Mouse (Mus musculus) forebrain, embryonic 15.5 days (tissue): ENCODE data around the gene Eng. TPM values are rescaled to one million over a fixed set of nuclear protein-coding genes. Genes with fewer than 3 reads are reported as not detected.

Source experiments
- ATAC-seq: fragments of 200-750 bp; cut with Nextera tagmentation; replicated peaks from 2 replicates; pipeline ENCODE4 v1.8.0; 2017; ENCODE audit warnings: mild to moderate bottlenecking, moderate TSS enrichment, moderate library complexity
- H3K27ac ChIP-seq: fragments of 300-500 bp; sonication (generic); replicated peaks from 2 replicates; pipeline ENCODE4 v1.5.1; 2015; ENCODE audit warnings: mild to moderate bottlenecking, inconsistent platforms
- H3K27me3 ChIP-seq: fragments of 300-500 bp; sonication (generic); 2 replicates; pipeline ENCODE4 v1.6.1; 2015; ENCODE audit warnings: inconsistent platforms
- H3K36me3 ChIP-seq: fragments of 300-500 bp; sonication (generic); 2 replicates; pipeline ENCODE4 v1.6.1; 2015; ENCODE audit warnings: mild to moderate bottlenecking, inconsistent platforms
- H3K4me1 ChIP-seq: fragments of 300-500 bp; sonication (generic); 2 replicates; pipeline ENCODE4 v1.6.1; 2015; ENCODE audit warnings: inconsistent platforms
- H3K4me2 ChIP-seq: fragments of 300-500 bp; sonication (generic); replicated peaks from 2 replicates; pipeline ENCODE4 v1.6.1; 2015; ENCODE audit warnings: mild to moderate bottlenecking, inconsistent platforms
- H3K4me3 ChIP-seq: fragments of 300-500 bp; sonication (generic); 2 replicates; pipeline ENCODE4 v1.5.1; 2015; ENCODE audit warnings: mild to moderate bottlenecking, inconsistent platforms
- H3K9ac ChIP-seq: fragments of 300-500 bp; sonication (generic); replicated peaks from 2 replicates; pipeline ENCODE4 v1.6.1; 2015; ENCODE audit warnings: mild to moderate bottlenecking, inconsistent platforms
- H3K9me3 ChIP-seq: fragments of 300-500 bp; sonication (generic); 2 replicates; pipeline ENCODE4 v1.6.1; 2016; ENCODE audit warnings: inconsistent platforms
- WGBS: fragments of 180-500 bp; shearing (Covaris S2); methylation state at CpG from one replicate; pipeline ENCODE4 v1.1.7; 2015; ENCODE audit warnings: mixed read lengths; 5-methylcytosine and 5-hydroxymethylcytosine counted together
- polyA plus RNA-seq: library from polyadenylated mRNA; unstranded; fragments of >200 nt; fragmentation: Nextera tagmentation; extraction: Ambion mirVana; gene quantifications from 2 replicates; pipeline ENCODE4 v1.2.1, GENCODE M21; 2015

Eng gene
- polyA plus RNA-seq, 1 experiment from 2014 or later = 23.4 TPM

DNA sequence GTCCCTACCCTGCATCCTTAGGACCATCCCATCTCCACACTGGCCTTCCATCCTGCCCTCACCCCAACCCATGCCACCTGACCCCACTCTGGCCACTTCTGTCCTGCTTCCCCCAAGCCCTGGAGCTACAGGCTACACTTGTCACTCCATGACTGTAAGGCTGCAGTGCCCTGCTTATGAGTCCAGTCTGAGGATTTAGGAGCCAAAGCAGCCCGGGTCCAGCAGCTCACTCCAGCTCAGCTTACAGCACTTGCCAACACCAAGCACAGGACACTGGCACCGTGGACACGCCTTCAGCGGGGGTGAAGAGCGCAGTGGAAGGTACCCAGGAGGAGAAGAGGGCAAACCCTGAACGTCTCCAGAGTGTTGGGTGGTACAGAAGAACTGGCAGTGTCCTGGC is 60.6 kb downstream of the Eng start:
- peaks cover 12% of the 10 kb centered on the region for H3K4me1 ChIP-seq
- H3K27ac ChIP-seq = no peak overlapping the region
- no peak overlapping the region for H3K4me2 ChIP-seq
- H3K27me3 ChIP-seq = no peaks in the 10 kb centered on the region
- WGBS = 94% methylated on average over 6 of the region's 6 CpGs
- no peaks in the 10 kb centered on the region for H3K9me3 ChIP-seq
- H3K36me3 ChIP-seq = peaks cover 74% of the 10 kb centered on the region
- no peak for ATAC-seq
- no peak overlapping the region for H3K9ac ChIP-seq
- H3K4me3 ChIP-seq = no peak overlapping the region

- H3K36me3 ChIP-seq = peaks cover 66% of the 10 kb centered on the region
- no peak overlapping the region for H3K4me2 ChIP-seq
- no peak overlapping the region for H3K27ac ChIP-seq
- WGBS = 27% methylated on average over 3 of the region's 3 CpGs
- no peak overlapping the region for H3K4me3 ChIP-seq
- no peaks in the 10 kb centered on the region for H3K9me3 ChIP-seq
- no peak for ATAC-seq
- H3K27me3 ChIP-seq = no peaks in the 10 kb centered on the region
- peaks cover 14% of the 10 kb centered on the region for H3K4me1 ChIP-seq
- no peak overlapping the region for H3K9ac ChIP-seq
These were observed 62.2 kb downstream of the Eng start for GRCm38 (mm10) chr2:32708643-32709042.

DNA sequence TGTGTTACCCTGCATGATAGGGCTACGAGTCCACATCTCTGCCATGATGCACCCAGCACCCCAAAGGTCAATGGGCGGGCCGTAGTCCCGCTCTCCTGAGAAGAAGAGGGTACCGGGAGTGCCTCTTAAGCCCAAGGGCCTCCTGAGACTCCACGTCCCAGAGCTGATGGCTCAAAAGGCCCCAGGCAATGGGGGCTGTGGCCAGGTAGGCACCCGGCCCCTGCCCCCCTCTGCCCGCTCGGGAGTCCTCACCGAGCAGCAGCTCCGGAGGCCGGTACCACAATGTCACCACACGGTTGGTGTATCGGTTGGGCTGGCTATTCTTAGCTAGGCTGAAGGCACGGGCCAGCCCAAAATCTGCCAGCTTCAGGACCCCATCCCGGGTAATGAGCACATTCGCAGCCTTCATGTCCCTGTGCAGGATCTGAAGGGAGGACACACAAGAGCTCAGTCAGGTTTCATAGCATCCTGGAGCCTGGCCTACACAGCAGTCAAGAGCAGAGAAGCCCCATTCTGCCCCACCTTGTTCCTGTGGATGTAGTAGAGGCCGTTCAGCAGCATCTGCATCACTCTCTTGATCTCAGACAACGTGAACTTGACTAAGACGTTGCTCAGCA is 63.2 kb downstream of the Eng start:
- Histone ChIP-seq H3K4me3 (no peak overlapping the region), H3K9me3 (no peaks in the 10 kb centered on the region), H3K27me3 (no peaks in the 10 kb centered on the region), H3K4me1 (peaks cover 21% of the 10 kb centered on the region), H3K9ac (no peak overlapping the region), H3K27ac (no peak overlapping the region), H3K36me3 (peaks cover 57% of the 10 kb centered on the region), H3K4me2 (no peak overlapping the region)
- no peak for ATAC-seq
- 90% methylated on average over 20 of the region's 20 CpGs for WGBS

DNA sequence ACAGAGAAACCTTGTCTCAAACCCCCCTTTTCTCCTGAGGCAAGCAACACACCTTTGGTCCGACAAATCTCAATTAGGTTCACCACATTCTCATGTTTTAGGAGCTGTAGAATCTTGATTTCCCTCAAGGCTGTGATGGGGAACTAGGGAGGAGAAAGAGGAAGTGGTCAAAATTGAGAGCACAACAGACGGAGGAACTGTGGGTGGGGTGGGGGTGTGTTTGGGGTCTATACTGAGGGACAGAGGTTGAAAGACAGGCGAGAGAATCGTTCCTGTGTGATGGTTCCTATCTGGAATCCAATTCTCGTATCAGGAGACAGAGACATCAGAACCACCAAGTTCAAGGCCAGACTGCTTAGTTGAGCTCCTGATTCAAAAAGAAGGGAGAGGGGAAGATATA is 64.0 kb downstream of the Eng start:
- peaks cover 50% of the 10 kb centered on the region for H3K36me3 ChIP-seq
- no peak for ATAC-seq
- WGBS = 91% methylated on average over 5 of the region's 5 CpGs
- no peak overlapping the region for H3K4me2 ChIP-seq
- peaks cover 21% of the 10 kb centered on the region for H3K4me1 ChIP-seq
- no peak overlapping the region for H3K27ac ChIP-seq
- no peaks in the 10 kb centered on the region for H3K9me3 ChIP-seq
- H3K4me3 ChIP-seq = no peak overlapping the region
- no peak overlapping the region for H3K9ac ChIP-seq
- no peaks in the 10 kb centered on the region for H3K27me3 ChIP-seq

GRCm38 (mm10) chr2:32711301-32712056 is 65.1 kb downstream of the Eng start:
- 27% methylated on average over 9 of the region's 9 CpGs for WGBS
- peak overlapping the region; percentile 92 for H3K9ac ChIP-seq

DNA sequence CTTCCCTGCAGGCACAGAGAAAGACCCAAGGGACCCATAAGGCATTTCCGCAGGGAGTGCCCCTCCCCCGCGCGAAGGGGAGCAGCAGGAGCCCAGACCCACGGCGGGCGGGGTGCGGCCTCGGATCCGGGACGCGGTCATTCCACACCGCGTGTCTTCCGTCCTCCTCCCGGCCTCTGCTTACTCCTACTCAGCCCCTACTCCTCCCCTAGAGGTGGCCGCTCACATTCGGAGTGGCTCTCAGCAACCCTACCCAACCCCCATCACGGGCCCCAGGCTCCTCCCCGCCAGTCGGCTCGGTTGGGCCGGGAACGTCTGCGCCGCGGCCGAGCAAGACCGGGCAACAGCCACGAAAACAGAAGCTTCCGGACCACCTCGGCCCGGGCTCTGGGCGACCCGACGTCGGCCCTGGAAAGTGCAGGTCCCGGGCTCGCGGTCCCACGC is 65.7 kb downstream of the Eng start:
- H3K27ac ChIP-seq = peak overlapping the region; percentile 100
- H3K4me3 ChIP-seq = peak overlapping the region; percentile 99
- WGBS = under 1% methylated on average over 41 of the region's 41 CpGs
- no peaks in the 10 kb centered on the region for H3K9me3 ChIP-seq
- H3K36me3 ChIP-seq = peaks cover 33% of the 10 kb centered on the region
- H3K27me3 ChIP-seq = no peaks in the 10 kb centered on the region
- ATAC-seq = peak; percentile 16
- H3K9ac ChIP-seq = peak overlapping the region; percentile 92
- H3K4me2 ChIP-seq = peak overlapping the region; percentile 96
- peaks cover 21% of the 10 kb centered on the region for H3K4me1 ChIP-seq

More at GRCm38 (mm10) chr2:32711301-32712056, 65.1 kb downstream of the Eng start:
- H3K4me3 ChIP-seq = peak overlapping the region; percentile 99
- H3K4me2 ChIP-seq = peak overlapping the region; percentile 96
- no peak for ATAC-seq
- H3K27ac ChIP-seq = peak overlapping the region; percentile 100; the same call in 1 of the 2 replicates
- H3K27me3 ChIP-seq = no peaks in the 10 kb centered on the region
- H3K9me3 ChIP-seq = no peaks in the 10 kb centered on the region
- H3K4me1 ChIP-seq = peaks cover 21% of the 10 kb centered on the region
- H3K36me3 ChIP-seq = peaks cover 39% of the 10 kb centered on the region

DNA sequence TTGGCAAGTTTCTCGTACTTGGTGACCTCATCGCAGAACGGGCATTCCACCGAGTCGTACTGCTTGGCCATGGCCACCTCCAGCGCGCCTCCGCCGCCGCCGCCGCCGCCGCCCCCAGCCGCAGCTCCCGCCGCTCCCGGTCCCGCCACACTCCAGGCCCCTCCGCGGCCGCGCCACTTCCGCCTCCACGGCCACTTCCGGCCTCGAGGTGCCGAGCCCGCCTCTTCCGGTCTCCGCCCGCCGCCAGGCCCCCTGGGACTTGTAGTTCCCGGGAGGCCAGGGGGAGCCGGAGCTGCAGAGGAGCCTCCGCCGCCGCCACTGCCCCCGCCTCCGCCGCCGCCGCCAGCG is 66.2 kb downstream of the Eng start:
- H3K4me1 ChIP-seq = peaks cover 21% of the 10 kb centered on the region
- whole genome bisulfite sequencing = under 1% methylated on average over 35 of the region's 44 CpGs
- H3K36me3 ChIP-seq = peaks cover 30% of the 10 kb centered on the region
- H3K9me3 ChIP-seq = no peaks in the 10 kb centered on the region
- peak overlapping the region; percentile 96 for H3K4me2 ChIP-seq
- H3K9ac ChIP-seq = peak overlapping the region; percentile 92
- peak; percentile 90 for ATAC-seq
- H3K4me3 ChIP-seq = peak overlapping the region; percentile 99
- peak overlapping the region; percentile 100 for H3K27ac ChIP-seq
- no peaks in the 10 kb centered on the region for H3K27me3 ChIP-seq

- Histone ChIP-seq H3K4me3 (peak within 1 kb of the TSS; percentile 99), H3K4me1 (peaks cover 21% of the 10 kb centered on the region), H3K4me2 (peak within 1 kb of the TSS; percentile 96), H3K27me3 (no peaks in the 10 kb centered on the region), H3K9ac (peak within 1 kb of the TSS; percentile 92), H3K9me3 (no peaks in the 10 kb centered on the region), H3K36me3 (peaks cover 24% of the 10 kb centered on the region), H3K27ac (peak within 1 kb of the TSS; percentile 100)
- under 1% methylated on average over 60 of the region's 79 CpGs for WGBS
- peak; percentile 87 for ATAC-seq
These were observed 66.8 kb downstream of the Eng start, which contains the start of gene Cdk9 for GRCm38 (mm10) chr2:32712934-32713817. Gene Cdk9 (minus strand): TSS chr2:32713076.

DNA sequence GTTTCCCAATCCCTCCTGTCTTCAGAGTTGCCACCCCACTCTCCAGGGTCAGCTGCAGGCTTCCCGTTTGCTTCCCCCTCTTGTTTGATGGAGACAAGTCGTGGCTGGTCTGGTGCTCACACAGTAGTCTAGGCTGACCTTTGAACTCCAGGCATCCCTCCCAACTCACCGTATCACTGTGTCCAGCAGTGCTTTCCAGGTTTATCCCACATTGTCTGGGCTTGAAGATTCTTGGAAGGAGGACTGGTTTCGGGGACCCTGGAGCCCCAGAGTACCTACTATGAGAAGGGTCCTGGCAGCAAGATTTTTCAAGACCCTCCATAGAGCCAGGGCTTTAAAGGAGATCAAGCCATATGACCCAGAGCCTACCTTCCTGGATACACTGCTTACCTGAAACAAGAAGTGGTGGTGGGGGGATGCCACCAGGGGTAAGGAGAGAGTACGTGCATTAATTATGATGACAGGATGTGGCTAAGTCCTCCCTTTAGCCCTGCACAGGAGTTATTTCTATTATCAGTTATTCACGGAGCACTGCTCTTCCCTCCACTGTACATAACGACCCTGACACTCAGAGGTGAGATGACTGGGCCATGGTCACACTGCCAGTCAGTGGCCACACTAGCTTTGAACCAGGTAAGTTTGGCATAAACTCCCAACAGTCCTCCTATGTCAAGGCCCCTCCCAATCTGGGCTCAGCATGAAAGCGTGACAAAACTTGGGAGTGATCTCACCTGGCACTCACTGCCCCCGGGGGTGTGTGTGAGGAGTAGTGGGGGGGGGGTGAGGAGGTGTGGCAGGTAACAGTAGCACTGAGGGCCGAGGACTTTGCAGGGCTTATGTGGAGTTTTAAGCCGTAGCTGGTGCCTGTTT is 68.0 kb downstream of the Eng start:
- Histone ChIP-seq H3K36me3 (peaks cover 14% of the 10 kb centered on the region), H3K4me3 (no peak overlapping the region), H3K4me2 (peak overlapping the region; percentile 96; the same call in 1 of the 2 replicates), H3K9ac (peak overlapping the region; percentile 92; the same call in 1 of the 2 replicates), H3K27ac (peak overlapping the region; percentile 100), H3K9me3 (no peaks in the 10 kb centered on the region), H3K4me1 (peaks cover 25% of the 10 kb centered on the region), H3K27me3 (no peaks in the 10 kb centered on the region)
- ATAC-seq = no peak
- whole genome bisulfite sequencing = 67% methylated on average over 11 of the region's 11 CpGs

GRCm38 (mm10) chr2:32714987-32715425 is 68.6 kb downstream of the Eng start:
- 78% methylated on average over 4 of the region's 4 CpGs for WGBS

DNA sequence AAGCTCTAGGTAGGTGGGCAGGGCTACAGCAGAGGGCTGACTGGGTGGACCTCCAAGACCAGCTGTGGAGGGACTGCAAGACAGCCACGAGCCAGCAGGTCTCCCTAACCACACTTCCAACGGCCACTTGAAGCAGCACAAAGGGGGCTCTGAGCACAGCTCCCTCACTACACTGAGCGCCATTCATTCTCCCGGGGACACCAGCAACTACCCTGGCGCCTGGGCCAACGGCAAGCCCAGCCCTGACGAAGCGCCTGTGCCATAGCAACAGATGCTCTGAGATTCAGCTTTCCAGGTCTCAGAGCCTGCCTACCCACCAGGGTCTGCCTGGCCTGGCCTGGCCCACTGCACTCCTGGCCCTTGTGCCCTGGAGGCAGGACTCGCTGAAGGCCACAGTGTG is 72.4 kb downstream of the Eng start:
- no peak overlapping the region for H3K9ac ChIP-seq
- 0 out of 2 replicates have a peak overlapping the region, but pooled peaks have one; percentile 11 for H3K27ac ChIP-seq
- no peaks in the 10 kb centered on the region for H3K9me3 ChIP-seq
- no peaks in the 10 kb centered on the region for H3K27me3 ChIP-seq
- 28% methylated on average over 9 of the region's 9 CpGs for WGBS
- no peak overlapping the region for H3K4me2 ChIP-seq
- peaks cover 13% of the 10 kb centered on the region for H3K4me1 ChIP-seq
- H3K4me3 ChIP-seq = no peak overlapping the region
- peak; percentile 30; the same call in 1 of the 2 replicates for ATAC-seq
- no peaks in the 10 kb centered on the region for H3K36me3 ChIP-seq

More at GRCm38 (mm10) chr2:32714987-32715425, 68.6 kb downstream of the Eng start:
- Histone ChIP-seq H3K4me3 (no peak overlapping the region), H3K9ac (no peak overlapping the region), H3K4me1 (peaks cover 25% of the 10 kb centered on the region), H3K9me3 (no peaks in the 10 kb centered on the region), H3K27ac (no peak overlapping the region), H3K27me3 (no peaks in the 10 kb centered on the region), H3K4me2 (no peak overlapping the region), H3K36me3 (peaks cover 7% of the 10 kb centered on the region)
- ATAC-seq = no peak
